Mouse (Mus musculus) E14TG2a.4 (cell line): ENCODE results near the gene Pax1.
A peak's percentile ranks its signal among the peaks of the same experiment; 100 is the strongest.

ENCODE experiments used
- CTCF ChIP-seq: conservative IDR thresholded peaks from 2 replicates; pipeline ENCODE4 v1.5.1; 2014; ENCODE audit warnings: low read length
- NANOG ChIP-seq: IDR thresholded peaks from 2 replicates; pipeline ENCODE4 v1.6.1; 2014; ENCODE audit warnings: borderline replicate concordance, low read length, mixed read lengths
- POU5F1 ChIP-seq: IDR thresholded peaks from 2 replicates; pipeline ENCODE4 v1.6.1; 2014; ENCODE audit warnings: low read length, borderline replicate concordance

GRCm38 (mm10) chr2:147433120-147433519 lies 71.4 kb downstream of the Pax1 start:
- TF ChIP-seq CTCF (peak; percentile 52), POU5F1 (no peak), NANOG (no peak)
